Mouse (Mus musculus): ENCODE measurements at regions not wholly inside any gene's neighbourhood (a gene's known extent, or its start where the extent isn't known, plus 50 kb on each side); places are given as distances from the start of the nearest gene placed in this dataset.
A peak's percentile ranks its signal among the peaks of the same experiment; 100 is the strongest.

DNA sequence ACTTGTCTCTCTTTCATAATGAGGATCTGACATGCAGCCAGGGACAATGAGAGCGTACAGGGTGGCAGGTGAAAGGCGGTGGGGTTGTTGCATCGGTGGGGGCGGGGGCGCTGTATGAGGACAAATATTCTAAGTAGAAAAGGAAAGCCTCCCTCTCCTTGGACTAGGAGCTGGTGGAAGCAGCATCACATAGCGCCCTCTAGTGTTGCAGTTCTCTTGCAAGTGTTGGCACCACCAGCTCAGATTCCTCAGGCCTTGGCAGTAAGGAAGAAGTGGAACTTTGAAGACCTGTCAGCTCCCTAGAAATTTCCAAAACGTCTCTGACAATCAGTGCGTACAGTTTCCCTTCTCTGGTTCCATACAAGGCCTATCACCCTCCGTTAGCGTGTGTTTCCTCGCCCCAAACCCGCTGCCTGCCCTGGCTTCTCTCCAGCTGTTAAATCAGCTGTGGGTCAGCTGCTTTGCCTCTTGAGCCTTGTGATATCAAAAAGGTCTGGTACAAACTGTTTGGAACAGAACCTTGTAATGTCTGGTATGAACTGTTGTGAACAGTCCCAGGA lies 240.2 kb upstream of the Ano5 start:
- H3K9me3 ChIP-seq (replicated peaks; ENCODE audit: low read length), result no peaks in the 10 kb centered on the region
- ATAC-seq (replicated peaks; ENCODE audit: low FRiP score, low read depth) (no peak), DNase-seq (ENCODE audit: low spot score) (peak; percentile 32)
- H3K4me3 ChIP-seq (replicated peaks; ENCODE audit: low read depth, low read length), result no peak overlapping the region
- H3K4me2 ChIP-seq (ENCODE audit: low read length), result no peak overlapping the region
- WGBS, result 72% methylated on average over 12 of the region's 12 CpGs
- H3K36me3 ChIP-seq (ENCODE audit: insufficient read depth, low read length), result no peaks in the 10 kb centered on the region
- peak; percentile 52 for TF ChIP-seq CTCF (IDR thresholded peaks at IDR 0.05; ENCODE audit: low read depth)
- H3K4me1 ChIP-seq (replicated peaks; ENCODE audit: insufficient read depth, low read length), result no peaks in the 10 kb centered on the region
- H3K9ac ChIP-seq (ENCODE audit: low read depth, low read length), result no peak overlapping the region
- no peak overlapping the region for H3K27ac ChIP-seq
- no peaks in the 10 kb centered on the region for H3K27me3 ChIP-seq (ENCODE audit: insufficient read depth, low read length)

DNA sequence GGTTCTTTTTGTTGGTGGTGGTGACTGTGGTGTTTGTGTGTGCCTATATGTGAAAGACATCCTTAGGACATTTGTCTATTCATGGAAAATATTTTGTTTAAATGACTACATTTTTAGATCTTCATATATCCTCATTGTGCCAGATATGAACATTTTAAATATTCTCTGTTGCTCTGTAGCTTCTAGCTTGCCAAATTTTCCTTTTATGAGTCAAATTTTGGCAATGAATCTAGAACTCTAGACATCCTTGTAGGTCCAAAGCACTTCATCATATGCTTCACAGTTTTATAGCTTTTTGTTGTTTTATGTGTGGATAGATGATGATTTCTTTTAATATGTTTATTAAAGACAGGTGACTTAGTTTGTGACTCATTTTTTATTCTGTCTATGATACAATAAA lies 229.4 kb upstream of the Ano5 start:
- Histone ChIP-seq H3K4me2 (ENCODE audit: low read length) (no peak overlapping the region), H3K9ac (ENCODE audit: low read depth, low read length) (no peak overlapping the region), H3K9me3 (replicated peaks; ENCODE audit: low read length) (no peaks in the 10 kb centered on the region), H3K27me3 (ENCODE audit: insufficient read depth, low read length) (no peaks in the 10 kb centered on the region), H3K4me1 (replicated peaks; ENCODE audit: insufficient read depth, low read length) (no peaks in the 10 kb centered on the region), H3K4me3 (replicated peaks; ENCODE audit: low read depth, low read length) (no peak overlapping the region), H3K27ac (no peak overlapping the region), H3K36me3 (ENCODE audit: insufficient read depth, low read length) (no peaks in the 10 kb centered on the region)
- ATAC-seq (replicated peaks; ENCODE audit: low FRiP score, low read depth) (no peak), DNase-seq (ENCODE audit: low spot score) (no peak)
- TF ChIP-seq CTCF (IDR thresholded peaks at IDR 0.05; ENCODE audit: low read depth), result no peak

DNA sequence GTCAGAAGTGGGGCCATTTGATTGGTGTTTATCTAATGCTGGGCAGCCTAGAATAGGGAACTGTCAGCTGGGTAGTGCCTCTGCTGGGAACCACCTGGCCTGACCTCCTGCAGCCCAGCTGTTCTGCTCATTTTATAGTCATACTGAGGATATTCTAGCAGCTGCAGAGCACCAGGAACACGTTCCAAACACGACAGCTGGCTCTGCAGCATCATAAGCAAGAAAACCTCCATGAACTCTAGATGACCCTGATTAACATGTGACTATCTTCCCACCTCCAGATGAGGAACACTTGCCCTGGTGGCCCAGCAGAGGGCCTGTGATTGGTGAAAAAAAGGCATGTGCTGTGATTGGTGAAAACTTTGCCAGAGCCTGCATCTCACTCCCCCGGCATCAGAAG lies 210.6 kb upstream of the Ano5 start:
- ATAC-seq (replicated peaks; ENCODE audit: low FRiP score, low read depth) (peak; percentile 49; the same call in 1 of the 2 replicates), DNase-seq (ENCODE audit: low spot score) (peak; percentile 25)
- Histone ChIP-seq H3K9ac (ENCODE audit: low read depth, low read length) (no peak overlapping the region), H3K36me3 (ENCODE audit: insufficient read depth, low read length) (no peaks in the 10 kb centered on the region), H3K27ac (no peak overlapping the region), H3K4me2 (ENCODE audit: low read length) (no peak overlapping the region), H3K27me3 (ENCODE audit: insufficient read depth, low read length) (no peaks in the 10 kb centered on the region), H3K4me3 (replicated peaks; ENCODE audit: low read depth, low read length) (no peak overlapping the region), H3K9me3 (replicated peaks; ENCODE audit: low read length) (no peaks in the 10 kb centered on the region), H3K4me1 (replicated peaks; ENCODE audit: insufficient read depth, low read length) (no peaks in the 10 kb centered on the region)
- 7% methylated on average over 3 of the region's 3 CpGs for WGBS
- 0 out of 2 replicates have a peak, but pooled peaks have one; percentile 11 for TF ChIP-seq CTCF (IDR thresholded peaks at IDR 0.05; ENCODE audit: low read depth)

DNA sequence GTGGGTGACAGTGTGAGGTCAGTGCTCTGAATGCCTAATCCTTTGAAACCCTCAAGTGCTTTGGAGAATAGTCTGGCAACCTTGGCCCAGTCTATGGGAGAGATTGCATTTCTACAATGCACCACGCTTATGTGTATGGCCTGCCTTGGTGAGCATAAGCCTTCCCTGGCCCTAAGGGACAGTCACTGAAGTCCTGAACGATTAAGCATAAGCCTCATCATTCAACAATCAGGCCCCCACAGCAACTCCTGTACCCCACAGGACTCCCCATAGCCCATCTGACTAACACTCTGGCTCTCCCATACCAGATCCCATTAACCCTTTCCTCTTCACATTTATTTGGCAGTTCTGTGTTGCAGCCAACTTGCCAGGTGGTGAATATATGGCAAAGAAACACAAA lies 203.1 kb upstream of the Ano5 start:
- no peaks in the 10 kb centered on the region for H3K27me3 ChIP-seq (ENCODE audit: insufficient read depth, low read length)
- H3K27ac ChIP-seq, result no peak overlapping the region
- H3K36me3 ChIP-seq (ENCODE audit: insufficient read depth, low read length), result no peaks in the 10 kb centered on the region
- no peaks in the 10 kb centered on the region for H3K9me3 ChIP-seq (replicated peaks; ENCODE audit: low read length)
- ATAC-seq (replicated peaks; ENCODE audit: low FRiP score, low read depth) (no peak), DNase-seq (ENCODE audit: low spot score) (no peak)
- H3K9ac ChIP-seq (ENCODE audit: low read depth, low read length), result no peak overlapping the region
- H3K4me3 ChIP-seq (replicated peaks; ENCODE audit: low read depth, low read length), result no peak overlapping the region
- no peaks in the 10 kb centered on the region for H3K4me1 ChIP-seq (replicated peaks; ENCODE audit: insufficient read depth, low read length)
- H3K4me2 ChIP-seq (ENCODE audit: low read length), result no peak overlapping the region
- TF ChIP-seq CTCF (IDR thresholded peaks at IDR 0.05; ENCODE audit: low read depth), result no peak
- WGBS, result 71% methylated on average over 2 of the region's 2 CpGs

DNA sequence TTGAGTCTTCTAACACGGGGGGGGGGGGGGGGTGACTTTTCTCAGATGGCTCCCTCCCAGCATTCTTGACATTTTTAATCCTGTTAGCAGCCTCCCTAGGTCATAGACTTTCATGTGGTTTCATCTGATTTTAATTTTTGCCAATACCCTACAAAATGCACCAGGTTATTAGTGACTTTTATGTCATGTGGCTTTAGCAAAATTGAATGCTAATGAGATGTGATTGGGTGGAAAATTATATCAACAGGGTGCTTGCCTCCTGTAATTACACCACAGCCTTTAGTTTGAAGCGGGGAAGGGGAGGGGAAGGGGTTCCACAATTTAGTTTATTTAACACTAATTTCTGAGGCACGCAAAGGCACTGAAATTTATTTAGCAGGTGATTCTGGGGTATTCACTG lies 200.6 kb upstream of the Ano5 start:
- no peak overlapping the region for H3K4me2 ChIP-seq (ENCODE audit: low read length)
- no peaks in the 10 kb centered on the region for H3K27me3 ChIP-seq (ENCODE audit: insufficient read depth, low read length)
- ATAC-seq (replicated peaks; ENCODE audit: low FRiP score, low read depth) (no peak), DNase-seq (ENCODE audit: low spot score) (no peak)
- no peak overlapping the region for H3K4me3 ChIP-seq (replicated peaks; ENCODE audit: low read depth, low read length)
- no peak for TF ChIP-seq CTCF (IDR thresholded peaks at IDR 0.05; ENCODE audit: low read depth)
- no peak overlapping the region for H3K27ac ChIP-seq
- H3K36me3 ChIP-seq (ENCODE audit: insufficient read depth, low read length), result no peaks in the 10 kb centered on the region
- no peaks in the 10 kb centered on the region for H3K4me1 ChIP-seq (replicated peaks; ENCODE audit: insufficient read depth, low read length)
- H3K9ac ChIP-seq (ENCODE audit: low read depth, low read length), result no peak overlapping the region
- H3K9me3 ChIP-seq (replicated peaks; ENCODE audit: low read length), result no peaks in the 10 kb centered on the region
- WGBS, result 59% methylated on average over 3 of the region's 3 CpGs

DNA sequence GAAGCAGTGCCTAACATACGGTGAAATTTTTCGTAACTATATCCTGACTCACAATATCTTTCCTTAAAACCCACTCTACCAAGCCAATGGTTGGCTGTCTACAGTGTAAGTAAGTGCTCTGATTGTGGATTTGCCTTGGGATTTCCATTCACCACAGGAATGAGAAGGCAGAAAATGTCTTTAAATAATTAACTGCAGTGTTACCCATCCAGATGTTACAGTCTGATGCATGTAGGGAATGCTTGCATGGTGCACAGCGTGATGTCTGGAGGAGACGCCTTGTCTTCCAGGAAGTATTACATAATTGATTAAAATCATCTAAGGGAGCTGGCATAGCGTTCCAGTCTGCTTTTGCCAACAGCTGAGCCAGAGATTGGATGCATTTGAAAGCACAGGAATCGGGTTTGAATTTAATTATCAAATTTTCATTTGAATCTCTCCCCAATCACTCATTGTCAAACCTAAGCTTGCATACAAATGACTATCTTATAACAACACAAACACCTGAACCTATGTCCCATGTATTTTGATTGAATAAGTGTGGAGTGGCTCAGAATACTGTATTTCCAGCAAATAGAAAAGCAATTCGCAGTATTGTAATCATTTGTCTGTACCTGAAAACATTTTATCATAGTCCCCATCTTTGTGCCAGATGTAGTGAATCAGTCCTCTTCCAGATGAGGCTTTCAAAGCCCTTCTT lies 170.8 kb upstream of the Ano5 start:
- Histone ChIP-seq H3K4me2 (ENCODE audit: low read length) (no peak overlapping the region), H3K9ac (ENCODE audit: low read depth, low read length) (no peak overlapping the region), H3K9me3 (replicated peaks; ENCODE audit: low read length) (no peaks in the 10 kb centered on the region), H3K4me3 (replicated peaks; ENCODE audit: low read depth, low read length) (no peak overlapping the region), H3K4me1 (replicated peaks; ENCODE audit: insufficient read depth, low read length) (no peaks in the 10 kb centered on the region), H3K27ac (no peak overlapping the region), H3K27me3 (ENCODE audit: insufficient read depth, low read length) (no peaks in the 10 kb centered on the region), H3K36me3 (ENCODE audit: insufficient read depth, low read length) (no peaks in the 10 kb centered on the region)
- 66% methylated on average over 7 of the region's 7 CpGs for WGBS
- no peak for TF ChIP-seq CTCF (IDR thresholded peaks at IDR 0.05; ENCODE audit: low read depth)
- ATAC-seq (replicated peaks; ENCODE audit: low FRiP score, low read depth), result peak; percentile 72; the same call in 1 of the 2 replicates
- no peak for DNase-seq (ENCODE audit: low spot score)

Measured in kidney, postnatal 0 days (tissue).